Mouse (Mus musculus): ENCODE results near the gene Msi2.

- TF ChIP-seq CTCF (conservative IDR thresholded peaks at IDR 0.05; ENCODE audit: low read length) (no peak), POU5F1 (IDR thresholded peaks at IDR 0.05; ENCODE audit: borderline replicate concordance, low read length) (no peak)
Observed at GRCm38 (mm10) chr11:88700202-88700711, 18.1 kb downstream of the Msi2 start.

All from E14TG2a.4 (cell line).